Mouse (Mus musculus): Measurements from ENCODE around the gene Abcc6. TPM values are rescaled to one million over a fixed set of nuclear protein-coding genes. Genes with fewer than 3 reads are reported as not detected.
A peak's percentile ranks its signal among the peaks of the same experiment; 100 is the strongest.

The Abcc6 gene
- total and polyA plus RNA-seq, 3 experiments: 2.2 to 10.5 (median 6.4) TPM

DNA sequence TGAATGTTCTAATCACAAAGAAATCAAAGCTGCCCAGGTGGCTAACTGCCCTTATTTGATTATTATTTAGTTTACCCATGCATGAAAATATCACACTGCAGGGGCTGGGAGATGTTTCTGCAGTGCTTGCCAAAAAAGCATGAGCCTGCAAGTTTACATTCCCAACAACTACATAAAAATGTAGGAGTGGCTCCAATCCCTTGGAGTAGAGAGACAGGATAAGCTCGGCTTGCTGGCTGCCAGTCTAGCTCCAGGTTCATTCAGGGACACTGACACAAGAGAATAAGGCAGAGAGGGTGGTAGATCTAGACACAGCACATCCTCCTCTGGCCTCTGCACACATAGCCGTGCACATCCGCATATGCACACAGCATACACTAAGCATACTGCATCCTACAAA lies 10.5 kb downstream of the Abcc6 start:
- Histone ChIP-seq H3K4me3 (replicated peaks in 1 of 3; ENCODE audit: low read depth in 2 of 3, low read length in 2 of 3, poor library complexity in 1 of 3) (no peak overlapping the region), H3K9ac (ENCODE audit: insufficient read depth, low read depth) (no peak overlapping the region), H3K4me1 (ENCODE audit: control insufficient read depth in 1 of 2, insufficient read depth in 2 of 2) (peaks cover 3 to 5% of the 10 kb centered on the region in 2 experiments; a peak in 2 of 4 replicates), H3K4me2 (ENCODE audit: insufficient read depth, low read depth, poor library complexity, severe bottlenecking) (no peak overlapping the region), H3K9me3 (replicated peaks; ENCODE audit: low read length) (no peaks in the 10 kb centered on the region), H3K27ac (ENCODE audit: insufficient read depth, low read depth) (no peak overlapping the region), H3K36me3 (replicated peaks in 1 of 2; ENCODE audit: control insufficient read depth in 1 of 2, insufficient read depth in 1 of 2, low read length in 1 of 2) (no peaks in the 10 kb centered on the region), H3K27me3 (replicated peaks) (no peaks in the 10 kb centered on the region), H3K79me2 (replicated peaks; ENCODE audit: control insufficient read depth, extremely low read depth, insufficient read depth, poor library complexity, severe bottlenecking) (no peaks in the 10 kb centered on the region)
- DNase-seq (ENCODE audit: extremely low read depth): no peak
- in situ Hi-C loops (cut with MboI; ENCODE audit: low pct_ligation_motif_present, low pct_unique_long_range_greater_than_20kb, low sequenced_read_pairs) (no loop called here), dilution Hi-C loops (cut with MboI; ENCODE audit: extremely low pct_ligation_motif_present, extremely low pct_unique_long_range_greater_than_20kb, low sequenced_read_pairs) (no loop called here)
- no peak for TF ChIP-seq E2F4 (IDR thresholded peaks at IDR 0.05; ENCODE audit: insufficient replicate concordance, low read depth, low read length)
- no peak for TF ChIP-seq JUND (conservative IDR thresholded peaks at IDR 0.05; ENCODE audit: low read depth, low read length)
- no peak for TF ChIP-seq MAFK (IDR thresholded peaks at IDR 0.05; ENCODE audit: insufficient replicate concordance, low read length)
- no peak for TF ChIP-seq ZMIZ1 (IDR thresholded peaks at IDR 0.05; ENCODE audit: low read depth, low read length)
- no peak for TF ChIP-seq ELF1 (IDR thresholded peaks at IDR 0.05; ENCODE audit: low read depth, low read length)
- TF ChIP-seq USF2 (conservative IDR thresholded peaks at IDR 0.05; ENCODE audit: low read depth, low read length): no peak
- no peak for TF ChIP-seq RCOR1 (conservative IDR thresholded peaks at IDR 0.05; ENCODE audit: low read depth, low read length)
- TF ChIP-seq CTCF (conservative IDR thresholded peaks at IDR 0.05 in 1 of 2, IDR thresholded peaks at IDR 0.05 in 1 of 2; ENCODE audit: low read depth in 2 of 2, low read length in 2 of 2): no peak
- no peak for TF ChIP-seq MYC (IDR thresholded peaks at IDR 0.05; ENCODE audit: low read depth, low read length)
- no peak for TF ChIP-seq ZKSCAN1 (IDR thresholded peaks at IDR 0.05; ENCODE audit: borderline replicate concordance, low read depth, low read length)

DNA sequence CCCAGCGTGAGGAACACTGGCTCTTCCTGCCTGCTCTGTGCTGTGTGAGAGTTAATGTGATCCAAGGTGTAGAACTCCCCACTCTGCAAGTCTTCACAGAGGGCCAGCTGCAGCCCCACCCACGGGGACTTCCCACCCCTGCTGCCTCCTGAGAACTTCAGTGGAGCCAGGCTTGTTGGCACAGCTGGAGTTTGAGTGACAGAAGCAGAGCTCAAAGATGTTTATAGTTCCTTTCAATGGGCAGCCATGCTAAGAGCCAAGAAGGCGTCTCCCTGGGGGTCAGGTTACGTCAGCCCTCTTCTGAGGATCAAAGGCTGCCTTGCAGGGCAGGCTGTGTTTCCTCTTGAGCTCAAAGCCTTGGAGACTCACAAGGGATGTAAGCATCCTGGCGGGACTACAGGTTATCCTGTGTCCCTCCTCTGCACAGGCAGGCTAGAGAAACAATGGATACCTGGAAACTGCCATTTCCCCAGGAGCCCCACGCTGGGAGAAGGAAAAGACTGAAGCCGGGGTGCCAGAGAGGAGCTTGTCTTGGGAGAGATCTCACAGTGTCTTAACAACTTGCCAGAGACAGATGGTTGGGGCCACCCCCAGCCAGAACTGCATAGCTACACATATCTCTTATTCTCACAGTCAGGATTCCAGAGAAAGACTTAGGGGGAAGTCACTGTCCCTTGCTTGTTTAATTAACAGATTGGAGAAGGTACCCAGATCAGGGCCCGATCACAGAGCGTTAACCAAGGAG lies 16.7 kb downstream of the Abcc6 start:
- DNase-seq (ENCODE audit: extremely low read depth): peak; percentile 39
- Histone ChIP-seq H3K79me2 (replicated peaks; ENCODE audit: control insufficient read depth, extremely low read depth, insufficient read depth, poor library complexity, severe bottlenecking) (no peaks in the 10 kb centered on the region), H3K4me3 (replicated peaks in 1 of 3; ENCODE audit: low read depth in 2 of 3, low read length in 2 of 3, poor library complexity in 1 of 3) (no peak overlapping the region), H3K9ac (ENCODE audit: insufficient read depth, low read depth) (no peak overlapping the region), H3K27ac (ENCODE audit: insufficient read depth, low read depth) (no peak overlapping the region), H3K4me2 (ENCODE audit: insufficient read depth, low read depth, poor library complexity, severe bottlenecking) (no peak overlapping the region), H3K4me1 (ENCODE audit: control insufficient read depth in 1 of 2, insufficient read depth in 2 of 2) (peaks cover 13 to 32% of the 10 kb centered on the region in 2 experiments), H3K27me3 (replicated peaks) (no peaks in the 10 kb centered on the region), H3K9me3 (replicated peaks; ENCODE audit: low read length) (no peaks in the 10 kb centered on the region), H3K36me3 (replicated peaks in 1 of 2; ENCODE audit: control insufficient read depth in 1 of 2, insufficient read depth in 1 of 2, low read length in 1 of 2) (peaks cover 0 to 3% of the 10 kb centered on the region in 2 experiments)
- dilution Hi-C loops (cut with MboI; ENCODE audit: extremely low pct_ligation_motif_present, extremely low pct_unique_long_range_greater_than_20kb, low sequenced_read_pairs) (no loop called here), in situ Hi-C loops (cut with MboI; ENCODE audit: low pct_ligation_motif_present, low pct_unique_long_range_greater_than_20kb, low sequenced_read_pairs) (loop anchor here (5.0 kb wide), 1 partner anchor 71 kb away; no protein-coding TSS in a partner anchor)
- no peak for TF ChIP-seq POLR2A (IDR thresholded peaks at IDR 0.05; ENCODE audit: low read depth, low read length)
- no peak for TF ChIP-seq TBP (conservative IDR thresholded peaks at IDR 0.05; ENCODE audit: low read depth, low read length)
- TF ChIP-seq TCF12 (IDR thresholded peaks at IDR 0.05; ENCODE audit: low read depth, low read length): no peak
- TF ChIP-seq ZC3H11A (IDR thresholded peaks at IDR 0.05; ENCODE audit: low read depth, low read length): no peak
- TF ChIP-seq GABPA (IDR thresholded peaks at IDR 0.05; ENCODE audit: insufficient replicate concordance, low read depth, low read length): no peak
- no peak for TF ChIP-seq CHD2 (IDR thresholded peaks at IDR 0.05; ENCODE audit: low read length)
- no peak for TF ChIP-seq MYC (IDR thresholded peaks at IDR 0.05; ENCODE audit: low read depth, low read length)
